Mouse (Mus musculus) layer of hippocampus, adult 2 months (tissue): Measurements from ENCODE around the gene B4galt1. TPM values are rescaled to one million over a fixed set of nuclear protein-coding genes. Genes with fewer than 3 reads are reported as not detected.

Experiments
- DNase-seq, 2 experiments: peaks; one replicate each; pipeline ENCODE4 v3.0.0; 2022; ENCODE audit warnings: low spot score in 2 of 2
- H3K27ac ChIP-seq: fragments of 200-600 bp; 2 replicates; pipeline ENCODE4 v1.8.1; 2022
- H3K4me3 ChIP-seq: fragments of 200-600 bp; 2 replicates; pipeline ENCODE4 v1.8.1; 2022; ENCODE audit warnings: mild to moderate bottlenecking
- CTCF ChIP-seq: fragments of 200-600 bp; conservative IDR thresholded peaks from 2 replicates; pipeline ENCODE4 v1.8.1; 2022; ENCODE audit warnings: antibody characterized with exemption, mild to moderate bottlenecking, moderate library complexity
- total RNA-seq, 2 experiments: library from RNA; stranded (reverse); gene quantifications; 2 replicates each; pipeline ENCODE4 v1.2.3; 2021

Gene B4galt1
- total RNA-seq, 2 experiments from 2014 or later = 8.5 to 10.8 TPM

GRCm38 (mm10) chr4:40830530-40830929 lies 23.3 kb downstream of the B4galt1 start:
- Histone ChIP-seq H3K4me3 (no peak overlapping the region), H3K27ac (no peak overlapping the region)
- DNase-seq = no peak
- no peak for TF ChIP-seq CTCF

- Histone ChIP-seq H3K27ac (no peak overlapping the region), H3K4me3 (no peak overlapping the region)
- TF ChIP-seq CTCF = no peak
- no peak for DNase-seq
These were observed 24.0 kb downstream of the B4galt1 start for GRCm38 (mm10) chr4:40829654-40830400.

- no peak for DNase-seq
- no peak overlapping the region for H3K4me3 ChIP-seq
- H3K27ac ChIP-seq = no peak overlapping the region
- TF ChIP-seq CTCF = no peak
These were observed 24.9 kb downstream of the B4galt1 start for GRCm38 (mm10) chr4:40828910-40829309.

GRCm38 (mm10) chr4:40827926-40828325 lies 25.9 kb downstream of the B4galt1 start:
- no peak for TF ChIP-seq CTCF
- Histone ChIP-seq H3K27ac (no peak overlapping the region), H3K4me3 (no peak overlapping the region)
- no peak for DNase-seq

GRCm38 (mm10) chr4:40826810-40827209 lies 27.0 kb downstream of the B4galt1 start:
- no peak for TF ChIP-seq CTCF
- Histone ChIP-seq H3K27ac (no peak overlapping the region), H3K4me3 (no peak overlapping the region)
- no peak for DNase-seq

GRCm38 (mm10) chr4:40825981-40826380 lies 27.8 kb downstream of the B4galt1 start:
- no peak overlapping the region for H3K27ac ChIP-seq
- H3K4me3 ChIP-seq = no peak overlapping the region
- DNase-seq = no peak
- no peak for TF ChIP-seq CTCF

GRCm38 (mm10) chr4:40825146-40825545 lies 28.7 kb downstream of the B4galt1 start:
- DNase-seq = no peak
- no peak overlapping the region for H3K4me3 ChIP-seq
- TF ChIP-seq CTCF = no peak
- H3K27ac ChIP-seq = no peak overlapping the region

GRCm38 (mm10) chr4:40824505-40824904 lies 29.3 kb downstream of the B4galt1 start:
- no peak overlapping the region for H3K4me3 ChIP-seq
- DNase-seq = no peak
- no peak for TF ChIP-seq CTCF
- H3K27ac ChIP-seq = no peak overlapping the region

GRCm38 (mm10) chr4:40823664-40824063 lies 30.1 kb downstream of the B4galt1 start:
- Histone ChIP-seq H3K4me3 (no peak overlapping the region), H3K27ac (no peak overlapping the region)
- no peak for TF ChIP-seq CTCF
- DNase-seq = no peak

GRCm38 (mm10) chr4:40823151-40823550 lies 30.7 kb downstream of the B4galt1 start:
- no peak for DNase-seq
- Histone ChIP-seq H3K27ac (no peak overlapping the region), H3K4me3 (no peak overlapping the region)
- no peak for TF ChIP-seq CTCF

GRCm38 (mm10) chr4:40821303-40822023 lies 32.3 kb downstream of the B4galt1 start:
- no peak for TF ChIP-seq CTCF
- Histone ChIP-seq H3K27ac (no peak overlapping the region), H3K4me3 (no peak overlapping the region)
- DNase-seq = no peak

- H3K27ac ChIP-seq = no peak overlapping the region
- TF ChIP-seq CTCF = no peak
- no peak overlapping the region for H3K4me3 ChIP-seq
- no peak for DNase-seq
These were observed 32.9 kb downstream of the B4galt1 start for GRCm38 (mm10) chr4:40820903-40821302.

GRCm38 (mm10) chr4:40820024-40820423 lies 33.8 kb downstream of the B4galt1 start:
- TF ChIP-seq CTCF = no peak
- H3K27ac ChIP-seq = no peak overlapping the region
- no peak for DNase-seq
- no peak overlapping the region for H3K4me3 ChIP-seq

- Histone ChIP-seq H3K4me3 (no peak overlapping the region), H3K27ac (no peak overlapping the region)
- DNase-seq = no peak
- TF ChIP-seq CTCF = no peak
These were observed 34.7 kb downstream of the B4galt1 start for GRCm38 (mm10) chr4:40819151-40819550.
